Mouse (Mus musculus): ENCODE results near the gene Gm2897.
A peak's percentile ranks its signal among the peaks of the same experiment; 100 is the strongest.
"Not testable (repeated sequence)": the region's sequence is repeated elsewhere in the genome, so short reads cannot be mapped to it uniquely, and the experiment has no call there.

Gm2897 gene

DNA sequence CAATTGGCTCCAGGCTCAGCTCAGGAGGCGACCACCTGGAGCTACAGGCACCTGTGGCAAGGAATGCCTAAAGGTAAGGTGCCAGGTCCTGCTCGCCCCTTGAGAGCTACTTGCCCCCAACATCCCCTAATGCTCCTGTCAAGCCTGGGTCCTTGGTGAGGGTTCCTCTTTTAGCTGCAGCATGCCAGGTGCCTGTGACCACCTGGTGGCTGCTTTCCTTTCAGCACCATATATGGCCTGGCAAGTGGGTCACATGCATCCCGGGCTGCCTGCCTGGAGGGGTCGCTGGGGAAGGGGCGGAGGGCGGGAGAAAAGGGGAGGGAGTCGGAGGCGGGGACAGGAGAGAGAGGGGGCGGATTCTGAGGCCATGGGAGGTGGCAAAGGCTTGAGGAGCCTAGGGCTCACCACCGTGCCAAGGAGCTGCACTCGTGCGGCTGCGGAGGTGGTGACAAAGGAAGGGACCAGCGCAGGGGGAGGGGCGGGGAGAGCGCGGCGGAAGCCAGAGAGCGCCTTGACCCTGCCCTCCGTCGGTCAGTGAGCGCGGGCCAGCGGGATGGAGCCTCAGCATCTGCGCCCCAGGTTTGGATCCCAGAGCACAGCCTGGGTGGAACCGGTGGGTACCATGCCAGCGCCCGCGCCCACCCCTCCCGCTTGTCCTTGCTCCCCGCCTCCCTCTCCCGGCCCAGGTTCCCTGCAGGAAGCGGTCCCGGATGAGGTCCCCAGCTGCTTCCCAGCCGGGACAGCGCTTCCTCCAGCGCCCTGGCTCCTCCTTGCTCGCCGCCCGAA is at the start of gene Gm2897:
Gm2897 (plus strand) TSS at position 559 of the 786 bp plus-strand sequence.
- DNase-seq, result not testable (repeated sequence)

DNA sequence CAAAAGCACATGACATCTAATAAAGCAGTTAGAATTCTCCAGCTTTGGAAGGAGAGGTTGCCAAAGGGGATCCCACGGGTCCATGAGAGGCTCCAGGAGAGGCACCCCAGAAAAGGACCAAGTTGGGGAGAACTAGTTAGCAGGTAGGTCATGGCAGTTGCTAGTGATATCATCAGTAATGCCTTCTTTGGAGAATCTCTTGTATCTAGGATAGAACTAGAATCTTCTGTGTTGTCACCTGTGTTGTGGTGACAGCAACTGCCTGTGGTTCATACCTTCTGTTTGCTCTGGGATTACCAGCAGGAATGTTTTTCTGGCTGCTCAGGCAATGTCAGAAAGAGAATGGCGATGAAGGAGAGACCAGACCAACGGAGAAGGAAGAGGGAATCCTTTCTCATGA is 19.4 kb upstream of the Gm2897 start, which contains the start of gene Gm2888:
Gm2888 (plus strand) TSS at position 301 of the 400 bp plus-strand sequence.
- DNase-seq, result not testable (repeated sequence)

DNA sequence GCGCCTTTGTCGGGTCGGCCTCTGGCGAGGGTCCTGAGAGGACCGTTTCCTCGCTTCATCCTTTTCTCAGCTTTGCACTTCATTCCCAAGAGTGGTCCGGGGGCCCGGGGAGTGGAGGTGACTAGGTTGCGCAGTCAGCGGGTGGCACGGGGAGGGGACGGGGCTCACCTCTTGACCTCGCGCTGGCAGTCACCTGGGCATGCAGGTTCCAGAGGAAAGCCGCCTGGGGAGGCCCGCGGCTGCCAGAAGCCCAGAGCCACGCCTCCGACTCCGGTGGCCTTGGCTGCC is 372 bp downstream of the Gm2897 start:
- peak; percentile 0 for DNase-seq

DNA sequence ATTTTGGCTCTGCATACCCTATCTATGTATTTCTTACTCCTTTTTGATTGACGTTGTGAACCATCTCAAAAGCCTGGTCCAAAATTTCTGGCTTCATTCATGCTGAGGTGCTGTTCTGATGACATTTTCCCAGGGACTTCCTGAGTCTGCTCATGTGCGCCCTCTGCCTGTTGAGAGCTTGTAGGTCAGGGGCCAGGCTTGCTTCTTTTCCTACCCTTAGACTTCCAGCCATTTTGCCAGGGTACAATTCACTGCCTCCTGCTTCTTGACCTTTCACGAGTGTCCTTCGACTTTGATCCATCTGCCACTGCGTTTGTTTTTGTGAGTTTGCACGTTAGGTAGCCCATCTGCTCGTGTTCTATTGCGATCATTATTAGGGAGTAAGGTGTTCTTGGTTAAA is 1.0 kb downstream of the Gm2897 start:
- not testable (repeated sequence) for DNase-seq

DNA sequence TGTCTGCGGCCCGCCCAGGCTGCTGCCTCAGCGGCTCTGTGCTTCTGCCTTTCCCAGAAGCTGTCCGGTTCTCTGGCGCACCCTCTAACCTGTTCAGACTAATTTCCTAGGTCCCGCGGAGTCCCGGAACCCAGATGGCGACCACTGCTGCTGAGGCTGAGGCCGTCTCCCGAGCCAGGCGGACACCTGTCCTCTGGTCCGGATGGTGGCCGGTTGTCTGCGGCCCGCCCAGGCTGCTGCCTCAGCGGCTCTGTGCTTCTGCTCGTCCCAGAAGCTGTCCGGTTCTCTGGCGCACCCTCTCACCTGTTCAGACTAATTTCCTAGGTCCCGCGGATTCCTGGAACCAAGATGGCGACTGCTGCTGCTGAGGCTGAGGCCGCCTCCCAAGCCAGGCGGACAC is 67.0 kb downstream of the Gm2897 start:
- DNase-seq, result peak; percentile 3
